Mouse (Mus musculus): Measurements from ENCODE around the gene Cdkal1. TPM values are rescaled to one million over a fixed set of nuclear protein-coding genes. Genes with fewer than 3 reads are reported as not detected.
A peak's percentile ranks its signal among the peaks of the same experiment; 100 is the strongest.

Cdkal1 gene
- polyA plus RNA-seq, 1 experiment: 0.50 TPM

GRCm38 (mm10) chr13:29800078-29800477, 55.4 kb downstream of the Cdkal1 start:
- Histone ChIP-seq H3K9me3 (no peaks in the 10 kb centered on the region), H3K4me3 (replicated peaks) (no peak overlapping the region), H3K27me3 (replicated peaks) (no peaks in the 10 kb centered on the region), H3K36me3 (replicated peaks; ENCODE audit: low read length) (no peaks in the 10 kb centered on the region), H3K4me1 (no peaks in the 10 kb centered on the region)
- TF ChIP-seq GATA1 (IDR thresholded peaks at IDR 0.05; ENCODE audit: borderline replicate concordance, low read length) (no peak), FLI1 (IDR thresholded peaks at IDR 0.05; ENCODE audit: low read length) (no peak)

- TF ChIP-seq FLI1 (IDR thresholded peaks at IDR 0.05; ENCODE audit: low read length): no peak
- no peak for TF ChIP-seq GATA1 (IDR thresholded peaks at IDR 0.05; ENCODE audit: borderline replicate concordance, low read length)
- H3K9me3 ChIP-seq: peaks cover 4% of the 10 kb centered on the region
- no peaks in the 10 kb centered on the region for H3K36me3 ChIP-seq (replicated peaks; ENCODE audit: low read length)
- peaks cover 27% of the 10 kb centered on the region for H3K4me1 ChIP-seq
- no peaks in the 10 kb centered on the region for H3K27me3 ChIP-seq (replicated peaks)
- H3K4me3 ChIP-seq (replicated peaks): peak overlapping the region; percentile 73
These were observed 63.4 kb downstream of the Cdkal1 start for GRCm38 (mm10) chr13:29792112-29792511.

DNA sequence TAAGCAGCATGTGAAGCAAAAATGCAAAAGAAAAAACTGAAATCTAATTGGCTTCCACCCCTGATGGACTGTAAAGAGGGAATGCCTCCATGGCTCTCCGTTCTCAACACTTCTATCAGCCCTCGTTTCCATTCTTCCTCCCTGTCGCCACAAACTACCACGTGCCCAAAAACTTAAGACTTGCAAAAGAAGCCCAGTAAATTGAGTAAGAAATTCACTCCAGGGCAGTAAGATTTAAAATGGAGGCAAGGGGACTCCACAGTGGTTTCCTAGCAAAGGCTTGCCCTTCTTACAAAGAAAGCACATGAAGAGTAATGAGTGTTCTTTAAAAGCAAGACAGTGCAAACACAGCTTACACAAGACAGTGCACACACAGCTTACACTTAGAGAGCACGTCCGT, 64.0 kb downstream of the Cdkal1 start:
- Histone ChIP-seq H3K9me3 (peaks cover 4% of the 10 kb centered on the region), H3K27me3 (replicated peaks) (no peaks in the 10 kb centered on the region), H3K4me3 (replicated peaks) (peak overlapping the region; percentile 65), H3K36me3 (replicated peaks; ENCODE audit: low read length) (no peaks in the 10 kb centered on the region), H3K4me1 (peaks cover 29% of the 10 kb centered on the region)
- TF ChIP-seq FLI1 (IDR thresholded peaks at IDR 0.05; ENCODE audit: low read length) (no peak), GATA1 (IDR thresholded peaks at IDR 0.05; ENCODE audit: borderline replicate concordance, low read length) (no peak)

GRCm38 (mm10) chr13:29786984-29787383, 68.5 kb downstream of the Cdkal1 start:
- Histone ChIP-seq H3K4me1 (peaks cover 22% of the 10 kb centered on the region), H3K36me3 (replicated peaks; ENCODE audit: low read length) (no peaks in the 10 kb centered on the region), H3K9me3 (peaks cover 4% of the 10 kb centered on the region), H3K27me3 (replicated peaks) (no peaks in the 10 kb centered on the region), H3K4me3 (replicated peaks) (no peak overlapping the region)
- TF ChIP-seq GATA1 (IDR thresholded peaks at IDR 0.05; ENCODE audit: borderline replicate concordance, low read length) (no peak), FLI1 (IDR thresholded peaks at IDR 0.05; ENCODE audit: low read length) (no peak)

GRCm38 (mm10) chr13:29784894-29785293, 70.6 kb downstream of the Cdkal1 start:
- H3K4me3 ChIP-seq (replicated peaks): no peak overlapping the region
- peaks cover 22% of the 10 kb centered on the region for H3K4me1 ChIP-seq
- TF ChIP-seq GATA1 (IDR thresholded peaks at IDR 0.05; ENCODE audit: borderline replicate concordance, low read length) (no peak), FLI1 (IDR thresholded peaks at IDR 0.05; ENCODE audit: low read length) (no peak)
- H3K27me3 ChIP-seq (replicated peaks): no peaks in the 10 kb centered on the region
- H3K9me3 ChIP-seq: peaks cover 4% of the 10 kb centered on the region
- H3K36me3 ChIP-seq (replicated peaks; ENCODE audit: low read length): no peaks in the 10 kb centered on the region

DNA sequence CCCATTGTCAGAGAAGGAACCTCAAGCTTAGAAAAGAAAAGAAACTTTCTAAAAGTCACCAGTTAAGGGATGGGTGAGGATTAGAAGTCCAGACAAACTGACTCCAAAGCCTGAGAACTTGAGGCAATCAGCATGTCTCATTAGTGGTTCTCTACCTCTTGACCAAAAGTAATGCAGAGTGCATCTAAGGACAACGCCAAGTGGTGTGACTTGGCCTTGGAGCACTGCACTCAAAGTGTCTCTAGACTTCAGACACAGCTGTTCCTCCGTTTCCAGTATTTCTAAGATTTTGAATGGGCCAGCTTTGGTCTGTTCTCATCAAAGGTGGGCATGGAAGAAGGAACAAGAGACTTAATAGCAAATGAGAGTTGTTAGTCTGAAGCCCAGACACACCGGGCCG, 74.1 kb downstream of the Cdkal1 start:
- no peak for TF ChIP-seq GATA1 (IDR thresholded peaks at IDR 0.05; ENCODE audit: borderline replicate concordance, low read length)
- no peak for TF ChIP-seq FLI1 (IDR thresholded peaks at IDR 0.05; ENCODE audit: low read length)
- Histone ChIP-seq H3K36me3 (replicated peaks; ENCODE audit: low read length) (peaks cover 1% of the 10 kb centered on the region), H3K27me3 (replicated peaks) (no peaks in the 10 kb centered on the region), H3K9me3 (no peaks in the 10 kb centered on the region), H3K4me3 (replicated peaks) (no peak overlapping the region), H3K4me1 (peaks cover 10% of the 10 kb centered on the region)

DNA sequence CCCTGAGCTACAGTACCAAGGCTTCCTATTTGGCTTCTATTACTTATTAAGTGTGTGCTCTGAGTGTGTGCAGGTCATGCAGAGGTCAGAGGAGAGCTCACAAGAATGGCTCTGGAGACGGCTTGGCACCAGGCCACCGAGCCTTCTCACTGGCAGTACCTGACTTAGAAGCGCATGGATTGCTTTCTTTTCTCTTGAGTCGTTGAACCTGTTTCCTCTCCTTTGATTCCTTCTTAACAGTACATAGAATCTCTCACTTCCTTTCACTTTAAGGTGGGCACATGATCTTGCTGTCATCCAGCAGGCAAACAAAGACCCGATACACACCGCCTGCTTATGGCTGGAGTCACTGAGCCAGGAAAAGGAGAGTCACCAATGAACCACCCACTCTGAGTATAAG, 74.8 kb downstream of the Cdkal1 start:
- Histone ChIP-seq H3K4me3 (replicated peaks) (no peak overlapping the region), H3K9me3 (no peaks in the 10 kb centered on the region), H3K36me3 (replicated peaks; ENCODE audit: low read length) (peaks cover 4% of the 10 kb centered on the region), H3K27me3 (replicated peaks) (no peaks in the 10 kb centered on the region), H3K4me1 (peaks cover 10% of the 10 kb centered on the region)
- TF ChIP-seq FLI1 (IDR thresholded peaks at IDR 0.05; ENCODE audit: low read length) (no peak), GATA1 (IDR thresholded peaks at IDR 0.05; ENCODE audit: borderline replicate concordance, low read length) (no peak)

- H3K36me3 ChIP-seq (replicated peaks; ENCODE audit: low read length): peaks cover 8% of the 10 kb centered on the region
- H3K27me3 ChIP-seq (replicated peaks): no peaks in the 10 kb centered on the region
- H3K4me3 ChIP-seq (replicated peaks): no peak overlapping the region
- no peaks in the 10 kb centered on the region for H3K9me3 ChIP-seq
- TF ChIP-seq GATA1 (IDR thresholded peaks at IDR 0.05; ENCODE audit: borderline replicate concordance, low read length): no peak
- TF ChIP-seq FLI1 (IDR thresholded peaks at IDR 0.05; ENCODE audit: low read length): no peak
- H3K4me1 ChIP-seq: peaks cover 10% of the 10 kb centered on the region
These were observed 76.0 kb downstream of the Cdkal1 start for GRCm38 (mm10) chr13:29779519-29779918.

GRCm38 (mm10) chr13:29779116-29779515, 76.4 kb downstream of the Cdkal1 start:
- H3K36me3 ChIP-seq (replicated peaks; ENCODE audit: low read length): peaks cover 10% of the 10 kb centered on the region
- no peaks in the 10 kb centered on the region for H3K27me3 ChIP-seq (replicated peaks)
- no peak for TF ChIP-seq FLI1 (IDR thresholded peaks at IDR 0.05; ENCODE audit: low read length)
- no peak for TF ChIP-seq GATA1 (IDR thresholded peaks at IDR 0.05; ENCODE audit: borderline replicate concordance, low read length)
- peaks cover 10% of the 10 kb centered on the region for H3K4me1 ChIP-seq
- no peaks in the 10 kb centered on the region for H3K9me3 ChIP-seq
- no peak overlapping the region for H3K4me3 ChIP-seq (replicated peaks)

- Histone ChIP-seq H3K4me1 (peaks cover 18% of the 10 kb centered on the region), H3K36me3 (replicated peaks; ENCODE audit: low read length) (peaks cover 10% of the 10 kb centered on the region), H3K27me3 (replicated peaks) (no peaks in the 10 kb centered on the region), H3K4me3 (replicated peaks) (no peak overlapping the region), H3K9me3 (no peaks in the 10 kb centered on the region)
- TF ChIP-seq FLI1 (IDR thresholded peaks at IDR 0.05; ENCODE audit: low read length) (no peak), GATA1 (IDR thresholded peaks at IDR 0.05; ENCODE audit: borderline replicate concordance, low read length) (no peak)
These were observed 77.3 kb downstream of the Cdkal1 start for GRCm38 (mm10) chr13:29778124-29778523.

GRCm38 (mm10) chr13:29777225-29777624, 78.2 kb downstream of the Cdkal1 start:
- Histone ChIP-seq H3K36me3 (replicated peaks; ENCODE audit: low read length) (peaks cover 10% of the 10 kb centered on the region), H3K27me3 (replicated peaks) (no peaks in the 10 kb centered on the region), H3K9me3 (no peaks in the 10 kb centered on the region), H3K4me1 (peaks cover 23% of the 10 kb centered on the region), H3K4me3 (replicated peaks) (no peak overlapping the region)
- no peak for TF ChIP-seq FLI1 (IDR thresholded peaks at IDR 0.05; ENCODE audit: low read length)

Measured in megakaryocyte, embryonic 14.5 days (primary cell).